Mouse (Mus musculus) myocyte (in vitro differentiated cells): ENCODE data around the gene Aip.

Experiments
- E2F4 ChIP-seq: IDR thresholded peaks from one replicate; pipeline ENCODE4 v1.6.1; 2011; ENCODE audit warnings: mild to moderate bottlenecking, control low read depth, moderate library complexity; ENCODE audit not compliant: insufficient read depth
- MAX ChIP-seq: IDR thresholded peaks from one replicate; pipeline ENCODE4 v1.6.1; 2011; ENCODE audit warnings: low read depth, mild to moderate bottlenecking, control low read depth
- MYOG ChIP-seq, 3 experiments: IDR thresholded peaks; one replicate each; pipeline ENCODE4 v1.6.1; 2011; ENCODE audit warnings: control low read depth in 2 of 3, low read depth in 2 of 3, mild to moderate bottlenecking in 2 of 3; ENCODE audit not compliant: insufficient read length in 2 of 3, control insufficient read depth in 1 of 3, insufficient read depth in 1 of 3
- POLR2A ChIP-seq: IDR thresholded peaks from one replicate; pipeline ENCODE4 v1.6.1; 2011; ENCODE audit warnings: low read depth, mild to moderate bottlenecking, control low read depth, moderate library complexity; ENCODE audit not compliant: insufficient read length
- POLR2AphosphoS2 ChIP-seq: IDR thresholded peaks from one replicate; pipeline ENCODE4 v1.6.1; 2011; ENCODE audit warnings: low read depth, control low read depth; ENCODE audit not compliant: insufficient read length
- USF1 ChIP-seq: IDR thresholded peaks from one replicate; pipeline ENCODE4 v1.6.1; 2011; ENCODE audit warnings: low read depth, mild to moderate bottlenecking, control low read depth, moderate library complexity

GRCm38 (mm10) chr19:4084984-4085383, 40.7 kb downstream of the Aip start:
- TF ChIP-seq USF1 (no peak), E2F4 (no peak), MAX (no peak), POLR2AphosphoS2 (no peak), POLR2A (no peak), MYOG (IDR thresholded peaks at IDR 0.05; ENCODE audit: control insufficient read depth in 1 of 3, insufficient read depth in 1 of 3, insufficient read length in 2 of 3, low read depth in 2 of 3) (no peak)
